Mouse (Mus musculus) granulocyte monocyte progenitor cell, adult 5-6 weeks (primary cell): ENCODE measurements around the gene Nsmce4a. TPM values are rescaled to one million over a fixed set of nuclear protein-coding genes. Genes with fewer than 3 reads are reported as not detected.

Source experiments
- total RNA-seq, 2 experiments: library from RNA; stranded (forward) in 1 of 2; stranded (reverse) in 1 of 2; fragments of 200-712, 200-1000 nt in 1 of 2; fragments of >200 nt in 1 of 2; fragmentation: Nextera tagmentation in 1 of 2; gene quantifications; 2 replicates each; pipeline ENCODE4 v1.2.3; 2014 to 2017

The Nsmce4a gene
- total RNA-seq, 2 experiments from 2014 or later, result 121 to 256 TPM

Other genes starting within 250 kb of the Nsmce4a start
- 13.2 and 41.4 TPM in 2 replicates for gene Ate1, start 52.7 kb downstream of the Nsmce4a start, total RNA-seq (2014; fragmentation: Nextera tagmentation)
- 46.0 and 64.1 TPM in 2 replicates for gene Ate1, start 52.7 kb downstream of the Nsmce4a start, total RNA-seq (2017)
- gene Tacc2, start 4.3 kb upstream of the Nsmce4a start, total RNA-seq (2014; fragmentation: Nextera tagmentation), result 10.9 and 22.5 TPM in 2 replicates
- gene Tacc2, start 4.3 kb upstream of the Nsmce4a start, total RNA-seq (2017), result 3.7 and 6.2 TPM in 2 replicates
- gene Btbd16, start 201.0 kb upstream of the Nsmce4a start, total RNA-seq (2014; fragmentation: Nextera tagmentation), result 1.1 TPM in 1 of 2 replicates, not detected in the other
- 0.47 TPM in 1 of 2 replicates, not detected in the other for gene Btbd16, start 201.0 kb upstream of the Nsmce4a start, total RNA-seq (2017)